Mouse (Mus musculus) brain, embryonic 14.5 days (tissue): ENCODE results near the gene Cstf3.

Source experiments
- CTCF ChIP-seq: fragments of 200-500 bp; IDR thresholded peaks from 2 replicates; pipeline ENCODE4 v1.5.1; 2012; ENCODE audit warnings: inconsistent platforms, mild to moderate bottlenecking, moderate library complexity, borderline replicate concordance; ENCODE audit not compliant: insufficient read depth, insufficient read length; ENCODE audit errors: extremely low read depth
- POLR2A ChIP-seq: fragments of 200-500 bp; IDR thresholded peaks from 2 replicates; pipeline ENCODE4 v1.6.1; 2012; ENCODE audit warnings: mild to moderate bottlenecking, inconsistent platforms, borderline replicate concordance; ENCODE audit not compliant: poor library complexity, insufficient read depth, insufficient read length, severe bottlenecking; ENCODE audit errors: extremely low read depth

- TF ChIP-seq CTCF (no peak), POLR2A (no peak)
Observed at GRCm38 (mm10) chr2:104663372-104664100, 73.2 kb downstream of the Cstf3 start.
